Mouse (Mus musculus) gastrocnemius, adult 18-20 months (tissue): Measurements from ENCODE around the gene Creb5. TPM values are rescaled to one million over a fixed set of nuclear protein-coding genes. Genes with fewer than 3 reads are reported as not detected.

Experiments
- DNase-seq: peaks from one replicate; pipeline ENCODE4 v3.0.0; 2021; ENCODE audit warnings: low spot score
- total RNA-seq, 2 experiments: library from RNA; stranded (reverse); gene quantifications; 2 replicates each; pipeline ENCODE4 v1.2.3; 2021

The Creb5 gene
- total RNA-seq, 2 experiments from 2014 or later, result 3.5 to 7.0 TPM

- DNase-seq, result no peak
Observed at GRCm38 (mm10) chr6:53688762-53689477, 401.9 kb downstream of the Creb5 start.

DNA sequence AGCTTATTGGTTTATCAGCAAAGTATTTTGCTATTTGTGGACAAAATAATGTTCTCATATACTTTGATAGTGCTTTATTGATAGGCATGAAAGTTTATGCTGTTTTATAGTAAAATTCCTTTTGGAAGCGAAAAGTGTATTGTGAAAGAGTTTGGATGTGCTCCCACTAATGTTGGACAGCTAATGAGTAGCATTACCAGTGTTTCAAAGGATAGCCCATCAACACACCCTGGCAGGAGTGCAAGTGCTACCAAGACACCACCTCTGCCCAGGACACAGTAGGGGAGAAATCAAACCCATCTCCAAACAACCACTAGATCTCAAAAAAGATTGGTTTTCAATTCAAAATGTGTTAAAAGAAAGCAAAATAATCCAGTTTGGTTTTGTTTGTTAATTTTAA is 403.9 kb downstream of the Creb5 start:
- DNase-seq, result peak; percentile 49

GRCm38 (mm10) chr6:53695216-53695615 is 408.1 kb downstream of the Creb5 start:
- peak; percentile 46 for DNase-seq

GRCm38 (mm10) chr6:53696471-53696870 is 409.4 kb downstream of the Creb5 start:
- no peak for DNase-seq

GRCm38 (mm10) chr6:53696921-53697320 is 409.9 kb downstream of the Creb5 start:
- DNase-seq, result no peak

- DNase-seq, result no peak
Observed at GRCm38 (mm10) chr6:53698128-53698749, 411.2 kb downstream of the Creb5 start.

DNA sequence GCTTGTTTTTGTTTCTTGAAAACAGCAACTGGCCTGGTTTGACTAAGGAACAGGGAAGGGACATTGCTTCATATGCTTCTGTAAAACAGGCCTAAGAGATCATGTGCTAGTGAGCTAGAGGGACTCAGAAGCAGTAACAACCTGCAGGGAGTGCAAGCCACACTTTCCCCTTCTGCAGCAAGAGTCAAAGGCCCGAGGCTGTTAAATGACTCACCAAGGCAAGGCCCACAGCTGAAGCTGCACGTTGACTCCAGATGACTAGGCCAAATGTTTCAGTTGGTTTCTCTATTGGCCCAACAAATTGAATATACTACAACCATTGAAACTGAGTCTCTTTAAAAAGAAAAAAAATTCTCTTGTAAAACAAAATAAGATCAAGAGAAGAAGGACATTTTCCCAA is 417.4 kb downstream of the Creb5 start:
- DNase-seq, result no peak

GRCm38 (mm10) chr6:53706604-53707330 is 419.7 kb downstream of the Creb5 start:
- no peak for DNase-seq

DNA sequence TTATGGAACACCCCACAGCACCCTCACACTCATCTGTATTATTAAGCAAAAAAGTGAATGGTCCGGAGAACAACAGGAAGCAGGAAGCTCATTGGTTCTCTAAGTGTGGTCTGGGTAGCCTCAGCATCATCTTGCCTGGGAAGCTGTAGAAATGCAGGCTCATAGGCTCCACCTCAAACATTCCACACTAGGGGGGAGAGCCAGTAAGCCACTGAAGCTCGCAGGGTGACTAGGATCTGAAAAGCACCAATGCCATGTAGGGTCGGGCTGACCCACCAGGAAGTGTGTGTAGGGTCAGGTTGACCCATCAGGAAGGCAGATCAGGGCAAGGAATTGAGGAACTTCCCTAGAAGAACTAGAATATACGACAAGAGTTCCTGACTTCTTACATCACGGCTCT is 420.7 kb downstream of the Creb5 start:
- no peak for DNase-seq

DNA sequence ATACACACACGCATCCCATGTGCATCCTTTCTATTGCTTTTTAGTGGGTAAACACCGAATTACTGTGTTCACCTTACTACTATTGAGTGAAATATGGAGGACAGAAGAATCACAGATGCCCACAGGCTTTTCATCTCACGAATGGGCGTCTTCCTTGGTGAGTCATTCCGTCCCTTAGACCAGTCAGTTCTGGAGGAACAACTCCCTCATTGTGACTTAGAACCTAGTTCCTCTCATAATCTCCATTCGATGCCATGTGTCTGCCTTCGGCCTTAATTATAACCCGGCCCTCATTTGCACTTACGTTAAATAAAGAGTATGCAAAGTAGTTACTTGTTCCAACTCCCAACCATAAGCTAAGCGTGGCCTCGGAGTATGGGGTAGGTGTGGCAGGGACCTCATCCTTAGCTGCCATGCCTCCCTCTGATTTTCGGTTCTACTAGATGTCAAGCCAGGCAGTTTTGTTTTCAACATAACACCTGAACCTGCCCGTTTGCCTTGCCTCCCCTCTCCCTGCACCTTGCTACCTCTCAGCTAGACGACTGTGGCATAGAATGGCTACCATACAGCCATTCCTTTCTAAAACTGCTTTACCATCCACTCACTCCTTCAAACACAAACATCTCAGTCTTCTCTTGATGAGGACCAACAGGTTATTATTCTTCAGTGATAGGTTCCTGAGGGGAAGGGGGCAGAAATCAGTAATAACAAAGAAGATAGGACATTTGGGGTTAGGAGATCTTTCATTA is 422.8 kb downstream of the Creb5 start:
- no peak for DNase-seq

GRCm38 (mm10) chr6:53710560-53710959 is 423.5 kb downstream of the Creb5 start:
- no peak for DNase-seq

DNA sequence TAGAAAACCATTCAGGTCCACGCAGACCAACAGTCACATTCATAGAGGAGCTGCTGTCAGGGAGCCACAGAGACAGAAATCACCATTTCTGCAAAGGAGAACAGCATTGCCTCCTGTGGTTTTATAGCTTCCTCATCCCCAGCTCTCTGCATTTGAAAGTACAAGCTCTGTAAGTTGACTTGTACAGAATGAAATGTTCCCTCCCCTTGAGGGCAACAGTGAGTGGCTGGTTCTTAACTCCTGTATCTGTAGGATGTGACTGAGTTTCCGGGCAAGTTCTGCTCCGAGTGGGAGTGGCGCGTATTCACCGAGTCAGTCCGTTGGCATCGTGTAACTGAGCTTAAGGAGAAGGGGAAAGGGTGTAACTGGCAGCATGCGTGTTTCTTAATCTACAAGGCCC is 426.1 kb downstream of the Creb5 start:
- no peak for DNase-seq

DNA sequence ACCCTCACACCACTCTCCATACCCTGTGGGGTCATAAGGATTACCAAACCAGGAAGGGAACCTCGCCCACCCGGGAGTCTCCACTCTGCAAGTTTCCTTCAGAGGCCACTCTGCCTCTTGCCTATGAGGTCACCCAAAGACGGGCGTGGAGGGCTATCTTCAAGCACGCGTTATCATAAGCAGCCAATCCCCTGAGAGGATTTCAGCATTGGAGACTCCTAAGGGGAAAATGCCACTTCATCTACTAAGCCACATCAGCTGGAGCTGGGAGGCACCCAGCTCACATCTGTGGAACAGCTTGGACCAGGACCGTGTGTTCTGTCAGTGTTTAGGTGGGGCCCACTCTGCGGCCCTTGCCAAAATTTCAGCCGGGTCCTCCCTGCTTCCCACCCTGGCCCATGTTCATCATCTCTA is 427.8 kb downstream of the Creb5 start:
- DNase-seq, result peak; percentile 65

DNA sequence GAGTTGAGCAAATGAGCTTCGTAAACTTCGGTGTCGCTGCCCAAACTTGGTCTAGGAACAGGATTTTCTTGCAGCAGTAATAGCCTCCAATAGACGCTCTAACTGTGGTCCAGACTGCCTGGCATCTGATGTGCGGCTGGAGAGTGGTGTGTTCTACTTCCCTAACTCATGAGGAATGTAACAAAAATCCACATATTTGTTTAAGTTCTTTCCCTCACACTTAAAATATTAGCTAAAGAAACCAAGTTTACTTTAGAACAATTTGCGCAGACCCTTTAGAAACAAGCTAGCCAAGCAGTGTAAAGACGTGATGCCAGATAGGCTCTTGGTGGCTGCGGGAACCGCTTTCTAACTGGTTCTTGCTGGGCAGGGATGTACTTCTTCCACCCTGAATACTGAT is 428.9 kb downstream of the Creb5 start:
- no peak for DNase-seq

GRCm38 (mm10) chr6:53720009-53720408 is 432.9 kb downstream of the Creb5 start:
- no peak for DNase-seq

DNA sequence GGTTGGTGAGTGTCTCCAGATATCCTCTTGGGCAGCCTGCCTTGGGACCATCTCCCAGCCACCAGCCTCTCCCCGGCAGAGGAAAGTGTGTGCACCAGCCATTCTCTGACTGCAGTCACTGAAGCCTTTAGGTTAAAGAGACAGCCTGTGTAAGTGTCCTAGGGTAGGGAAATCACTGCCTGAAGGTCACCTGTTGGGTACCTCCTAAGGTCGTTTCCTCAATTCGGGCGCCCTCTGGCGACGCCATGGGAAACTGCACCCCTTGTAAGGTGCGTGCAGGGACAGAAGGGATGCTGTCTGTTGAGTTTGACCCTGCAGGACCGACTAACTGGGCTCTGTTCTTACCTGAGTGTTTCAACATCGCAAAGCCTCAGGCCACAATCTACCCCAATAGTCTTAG is 434.5 kb downstream of the Creb5 start:
- DNase-seq, result peak; percentile 64

DNA sequence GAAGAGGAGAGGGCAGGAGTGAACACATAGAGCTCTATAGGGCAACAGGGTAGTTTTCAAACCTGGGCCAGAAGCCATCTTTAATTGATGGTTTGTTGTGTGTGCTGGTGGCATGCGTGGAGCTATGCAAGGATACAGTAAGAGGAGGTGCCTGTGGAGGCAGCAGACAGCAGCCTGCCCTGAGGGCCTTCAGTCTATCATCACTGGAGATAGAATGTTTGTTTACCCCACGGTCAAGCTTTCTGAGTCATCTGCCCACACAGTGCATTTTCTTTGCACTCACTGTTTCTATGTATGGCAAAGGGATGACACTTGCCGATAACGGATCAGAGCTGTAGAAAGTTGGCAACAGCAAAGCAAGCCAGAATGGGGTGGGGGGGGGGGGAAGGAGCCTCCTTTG is 435.6 kb downstream of the Creb5 start:
- DNase-seq, result no peak

- DNase-seq, result no peak
Observed at GRCm38 (mm10) chr6:53730487-53730886, 443.4 kb downstream of the Creb5 start.

GRCm38 (mm10) chr6:53730996-53731485 is 444.0 kb downstream of the Creb5 start:
- DNase-seq, result no peak

DNA sequence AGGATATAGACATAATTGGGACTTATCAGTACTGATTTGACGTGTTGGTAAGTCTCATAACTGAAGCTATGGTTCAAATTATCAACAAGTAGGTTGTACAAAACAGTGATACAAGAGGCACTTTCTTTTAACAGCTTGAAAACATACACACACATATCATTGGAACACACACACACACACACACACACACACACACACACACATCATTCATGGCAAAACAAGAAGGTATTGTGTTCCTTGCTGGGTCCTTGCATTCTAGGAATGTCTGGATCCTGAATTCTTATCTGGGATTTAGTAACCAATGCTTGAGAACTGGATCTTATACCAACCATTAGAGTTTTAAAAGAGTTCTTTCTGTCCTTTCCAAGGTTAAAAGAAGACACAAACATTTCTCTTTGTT is 446.5 kb downstream of the Creb5 start:
- no peak for DNase-seq

GRCm38 (mm10) chr6:53733999-53734398 is 446.9 kb downstream of the Creb5 start:
- DNase-seq, result no peak

- no peak for DNase-seq
Observed at GRCm38 (mm10) chr6:53735696-53736095, 448.6 kb downstream of the Creb5 start.
